Mouse (Mus musculus): ENCODE measurements around the gene Prss57. TPM values are rescaled to one million over a fixed set of nuclear protein-coding genes. Genes with fewer than 3 reads are reported as not detected.

The Prss57 gene
- polyA plus RNA-seq, 1 experiment, result 0.02 TPM

DNA sequence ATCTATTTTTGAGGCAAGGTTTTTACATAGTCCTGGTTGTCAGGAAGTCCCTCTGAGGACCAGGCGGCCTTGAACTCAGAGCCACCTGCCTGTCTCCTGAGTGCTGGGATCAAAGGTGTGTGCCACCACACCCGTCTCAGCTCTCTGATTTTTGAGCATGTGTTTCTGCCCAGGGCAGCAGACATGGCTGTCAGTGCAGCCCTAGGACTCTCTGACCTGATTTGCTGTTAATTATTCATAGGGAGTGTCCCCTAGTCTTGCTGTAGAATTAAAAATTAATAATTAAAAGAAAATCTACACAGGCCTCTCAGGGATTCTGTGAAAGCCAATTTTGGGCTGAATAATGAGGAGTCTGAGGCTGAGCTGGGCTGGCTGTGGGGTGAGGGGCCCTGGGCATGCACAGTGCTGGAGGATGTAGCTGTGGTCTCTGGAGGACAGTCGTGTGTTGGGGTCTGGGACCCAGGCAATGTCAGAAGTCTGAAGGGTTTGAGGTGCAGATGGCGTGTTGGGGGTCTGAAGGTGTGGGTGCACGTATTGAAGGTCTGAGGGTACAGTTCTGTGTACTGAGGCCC, 23.6 kb upstream of the Prss57 start:
- H3K27me3 ChIP-seq (ENCODE audit: control insufficient read depth), result no peaks in the 10 kb centered on the region
- no peaks in the 10 kb centered on the region for H3K36me3 ChIP-seq (ENCODE audit: control insufficient read depth)
- no peak overlapping the region for H3K4me3 ChIP-seq (replicated peaks)
- peaks cover 8% of the 10 kb centered on the region for H3K4me1 ChIP-seq (ENCODE audit: control insufficient read depth)
- H3K9me3 ChIP-seq (ENCODE audit: control insufficient read depth, low read length), result no peaks in the 10 kb centered on the region
- TF ChIP-seq TAL1 (IDR thresholded peaks at IDR 0.05; ENCODE audit: low read length) (no peak), GATA1 (IDR thresholded peaks at IDR 0.05; ENCODE audit: low read length) (no peak)

- H3K4me1 ChIP-seq (ENCODE audit: control insufficient read depth), result peaks cover 16% of the 10 kb centered on the region
- TF ChIP-seq TAL1 (IDR thresholded peaks at IDR 0.05; ENCODE audit: low read length) (no peak), GATA1 (IDR thresholded peaks at IDR 0.05; ENCODE audit: low read length) (no peak)
- no peaks in the 10 kb centered on the region for H3K9me3 ChIP-seq (ENCODE audit: control insufficient read depth, low read length)
- no peaks in the 10 kb centered on the region for H3K27me3 ChIP-seq (ENCODE audit: control insufficient read depth)
- no peak overlapping the region for H3K4me3 ChIP-seq (replicated peaks)
- H3K36me3 ChIP-seq (ENCODE audit: control insufficient read depth), result no peaks in the 10 kb centered on the region
Measured at GRCm38 (mm10) chr10:79811736-79812637, 21.2 kb upstream of the Prss57 start.

GRCm38 (mm10) chr10:79808728-79809127, 18.0 kb upstream of the Prss57 start:
- no peaks in the 10 kb centered on the region; the same call in 1 of the 2 replicates for H3K27me3 ChIP-seq (ENCODE audit: control insufficient read depth)
- no peaks in the 10 kb centered on the region for H3K36me3 ChIP-seq (ENCODE audit: control insufficient read depth)
- peaks cover 29% of the 10 kb centered on the region for H3K4me1 ChIP-seq (ENCODE audit: control insufficient read depth)
- TF ChIP-seq GATA1 (IDR thresholded peaks at IDR 0.05; ENCODE audit: low read length), result no peak
- TF ChIP-seq TAL1 (IDR thresholded peaks at IDR 0.05; ENCODE audit: low read length), result no peak
- no peak overlapping the region for H3K4me3 ChIP-seq (replicated peaks)
- no peaks in the 10 kb centered on the region for H3K9me3 ChIP-seq (ENCODE audit: control insufficient read depth, low read length)

DNA sequence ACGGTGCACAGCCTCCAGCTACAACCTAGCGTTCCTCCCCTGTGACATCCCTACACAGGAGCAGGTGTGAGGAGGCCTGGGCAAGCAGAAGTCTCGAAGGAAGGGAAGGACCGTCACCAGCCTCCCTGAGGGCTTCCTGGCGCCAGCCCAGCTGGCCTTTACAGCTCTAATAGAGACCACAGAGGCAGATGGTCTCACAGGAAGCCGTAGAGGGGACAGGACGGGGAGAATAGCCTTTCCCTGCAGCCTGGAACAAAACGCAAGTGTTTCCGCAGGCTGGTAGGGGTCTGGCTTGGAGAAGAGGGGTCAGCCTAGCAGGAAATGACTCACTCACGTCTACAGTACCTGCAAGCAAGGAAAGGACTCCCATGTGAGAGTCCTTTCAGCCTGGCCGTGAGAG, 17.1 kb upstream of the Prss57 start:
- Histone ChIP-seq H3K4me1 (ENCODE audit: control insufficient read depth) (peaks cover 30% of the 10 kb centered on the region), H3K9me3 (ENCODE audit: control insufficient read depth, low read length) (no peaks in the 10 kb centered on the region), H3K27me3 (ENCODE audit: control insufficient read depth) (no peaks in the 10 kb centered on the region; the same call in 1 of the 2 replicates), H3K36me3 (ENCODE audit: control insufficient read depth) (no peaks in the 10 kb centered on the region), H3K4me3 (replicated peaks) (no peak overlapping the region)
- TF ChIP-seq GATA1 (IDR thresholded peaks at IDR 0.05; ENCODE audit: low read length) (no peak), TAL1 (IDR thresholded peaks at IDR 0.05; ENCODE audit: low read length) (no peak)

- TF ChIP-seq TAL1 (IDR thresholded peaks at IDR 0.05; ENCODE audit: low read length) (no peak), GATA1 (IDR thresholded peaks at IDR 0.05; ENCODE audit: low read length) (no peak)
- Histone ChIP-seq H3K4me3 (replicated peaks) (no peak overlapping the region), H3K36me3 (ENCODE audit: control insufficient read depth) (no peaks in the 10 kb centered on the region), H3K4me1 (ENCODE audit: control insufficient read depth) (peaks cover 37% of the 10 kb centered on the region), H3K27me3 (ENCODE audit: control insufficient read depth) (no peaks in the 10 kb centered on the region; the same call in 1 of the 2 replicates), H3K9me3 (ENCODE audit: control insufficient read depth, low read length) (no peaks in the 10 kb centered on the region)
Measured at GRCm38 (mm10) chr10:79806972-79807371, 16.2 kb upstream of the Prss57 start.

DNA sequence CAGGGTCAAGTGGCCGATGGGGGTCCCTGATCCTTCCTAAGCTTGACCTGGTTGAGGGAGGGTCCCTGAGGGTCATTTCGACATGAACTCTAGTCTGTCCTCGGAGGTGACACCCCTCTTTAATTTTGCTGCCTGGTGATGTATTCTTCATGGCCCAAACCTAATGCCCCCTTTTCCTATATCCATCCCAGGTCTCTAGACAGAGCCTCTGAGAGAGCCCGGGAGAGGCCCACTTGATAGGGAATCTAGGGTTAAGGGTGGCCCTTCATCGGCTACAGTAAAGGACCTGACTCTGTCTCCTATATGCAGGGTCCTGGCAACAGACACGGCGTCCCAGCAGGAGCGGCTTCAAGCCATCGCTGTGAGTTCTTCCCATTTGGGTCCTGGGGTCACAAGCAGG, 15.6 kb upstream of the Prss57 start:
- TF ChIP-seq GATA1 (IDR thresholded peaks at IDR 0.05; ENCODE audit: low read length), result no peak
- no peak for TF ChIP-seq TAL1 (IDR thresholded peaks at IDR 0.05; ENCODE audit: low read length)
- Histone ChIP-seq H3K36me3 (ENCODE audit: control insufficient read depth) (no peaks in the 10 kb centered on the region), H3K27me3 (ENCODE audit: control insufficient read depth) (no peaks in the 10 kb centered on the region; the same call in 1 of the 2 replicates), H3K9me3 (ENCODE audit: control insufficient read depth, low read length) (no peaks in the 10 kb centered on the region), H3K4me3 (replicated peaks) (no peak overlapping the region), H3K4me1 (ENCODE audit: control insufficient read depth) (peaks cover 37% of the 10 kb centered on the region)

DNA sequence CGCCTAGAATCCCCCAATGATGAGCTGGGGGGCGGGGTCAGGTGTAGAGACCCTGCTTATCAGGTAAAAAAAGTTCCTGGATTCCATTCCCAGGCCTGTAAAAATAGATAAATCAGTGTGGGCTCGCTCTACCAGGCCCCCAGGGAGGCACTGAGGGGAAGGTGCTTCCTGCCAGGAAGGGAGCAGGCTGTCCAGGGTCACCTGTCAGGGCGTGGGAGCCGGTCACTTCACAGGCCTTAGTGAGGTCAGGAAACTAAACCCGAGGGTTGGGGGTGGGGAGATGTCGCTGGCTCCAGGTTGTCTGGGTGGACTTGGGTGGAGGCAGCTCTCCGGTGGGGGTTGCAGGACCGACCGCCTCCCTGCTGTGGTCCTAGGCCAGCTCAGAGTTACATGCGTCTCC, 14.9 kb upstream of the Prss57 start:
- TF ChIP-seq GATA1 (IDR thresholded peaks at IDR 0.05; ENCODE audit: low read length) (no peak), TAL1 (IDR thresholded peaks at IDR 0.05; ENCODE audit: low read length) (no peak)
- H3K4me3 ChIP-seq (replicated peaks), result no peak overlapping the region
- no peaks in the 10 kb centered on the region; the same call in 1 of the 2 replicates for H3K27me3 ChIP-seq (ENCODE audit: control insufficient read depth)
- H3K36me3 ChIP-seq (ENCODE audit: control insufficient read depth), result no peaks in the 10 kb centered on the region
- peaks cover 37% of the 10 kb centered on the region for H3K4me1 ChIP-seq (ENCODE audit: control insufficient read depth)
- no peaks in the 10 kb centered on the region for H3K9me3 ChIP-seq (ENCODE audit: control insufficient read depth, low read length)

DNA sequence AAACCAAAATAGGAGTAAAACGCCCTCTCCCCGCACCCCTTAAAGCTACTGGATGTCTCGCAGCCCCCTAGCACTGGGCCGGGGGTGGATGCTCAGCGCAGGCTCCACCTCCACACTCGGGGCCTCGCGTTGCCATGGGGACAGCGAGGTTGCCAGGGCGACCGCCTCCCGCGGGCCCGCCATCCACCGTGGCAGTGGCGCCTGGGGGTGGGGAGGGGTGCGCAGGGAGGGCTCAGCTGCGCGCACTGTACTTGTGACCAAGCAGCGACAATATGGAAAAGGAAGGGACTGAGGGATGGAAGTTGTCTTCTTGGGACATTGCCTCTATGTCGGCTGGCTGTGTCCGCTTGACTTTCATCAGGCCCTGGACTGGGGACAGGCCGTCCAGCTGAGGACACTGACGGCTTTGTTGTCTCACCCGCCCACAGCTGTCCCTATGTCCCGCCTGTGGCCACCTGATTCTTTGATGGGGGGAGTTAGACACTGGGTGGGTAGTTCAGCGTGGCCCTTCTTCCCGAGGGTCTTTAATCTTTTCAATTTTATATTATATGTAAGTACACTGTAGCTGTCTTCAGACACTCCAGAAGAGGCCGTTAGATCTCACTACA, 13.1 kb upstream of the Prss57 start:
- H3K4me3 ChIP-seq (replicated peaks), result no peak overlapping the region
- no peaks in the 10 kb centered on the region; the same call in 1 of the 2 replicates for H3K27me3 ChIP-seq (ENCODE audit: control insufficient read depth)
- H3K9me3 ChIP-seq (ENCODE audit: control insufficient read depth, low read length), result no peaks in the 10 kb centered on the region
- H3K36me3 ChIP-seq (ENCODE audit: control insufficient read depth), result no peaks in the 10 kb centered on the region
- TF ChIP-seq GATA1 (IDR thresholded peaks at IDR 0.05; ENCODE audit: low read length) (no peak), TAL1 (IDR thresholded peaks at IDR 0.05; ENCODE audit: low read length) (no peak)
- H3K4me1 ChIP-seq (ENCODE audit: control insufficient read depth), result peaks cover 34% of the 10 kb centered on the region
